Mouse (Mus musculus): Measurements from ENCODE around the gene Tspan17. TPM values are rescaled to one million over a fixed set of nuclear protein-coding genes. Genes with fewer than 3 reads are reported as not detected.

Tspan17 gene
- polyA plus RNA-seq (2015; fragmentation: Nextera tagmentation; extraction: Ambion mirVana): 13.6 and 14.1 TPM in 2 replicates

DNA sequence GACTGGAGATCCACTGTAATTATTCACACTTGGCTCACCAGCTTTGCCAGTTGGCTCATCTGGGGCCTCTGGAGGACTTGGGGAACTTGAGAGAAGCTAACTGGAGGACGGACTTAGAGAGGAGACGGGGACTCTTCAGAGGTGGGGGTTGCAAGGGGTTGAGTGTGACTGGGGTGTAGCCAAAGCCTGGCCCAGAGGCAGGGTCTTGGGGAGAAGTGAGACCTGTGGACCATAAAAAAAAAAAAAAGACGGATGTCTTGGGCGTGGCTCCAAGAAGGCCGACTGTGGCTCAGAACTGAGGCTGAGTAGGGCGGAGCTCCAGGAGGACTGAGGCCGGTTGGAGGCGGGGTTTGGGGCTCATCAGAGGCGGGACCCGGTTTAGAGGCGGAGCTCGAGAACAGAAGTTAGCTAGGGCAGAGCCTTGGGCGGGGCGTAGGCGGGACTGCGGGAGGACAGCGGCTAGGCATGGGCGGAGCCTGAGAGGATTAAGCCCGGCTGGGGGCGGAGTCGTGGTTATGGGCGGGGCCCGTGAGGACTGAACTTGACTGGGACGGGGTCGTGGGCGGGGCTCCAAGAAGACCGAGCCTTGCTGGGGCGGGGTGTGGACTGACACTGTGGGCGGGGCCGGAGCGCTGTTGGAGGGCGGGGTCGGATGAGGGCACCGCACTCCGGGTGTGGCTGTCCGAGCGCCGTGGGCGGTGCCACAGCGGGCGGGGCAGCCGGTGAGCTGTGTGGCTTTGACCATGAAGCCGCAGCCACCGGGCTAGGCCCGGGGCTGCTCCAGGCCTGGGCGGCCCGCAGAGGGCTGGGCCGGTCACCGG, at the start of gene Tspan17:
Tspan17 (plus strand) TSS at position 638 of the 821 bp plus-strand sequence.
- H3K27me3 ChIP-seq (replicated peaks; ENCODE audit: control insufficient read depth, insufficient read depth, low read length): peaks cover 6% of the 10 kb centered on the region; the same call in 1 of the 2 replicates
- H3K27ac ChIP-seq (ENCODE audit: low read length): no peak within 1 kb of the TSS
- H3K4me2 ChIP-seq (ENCODE audit: low read depth, low read length): peak within 1 kb of the TSS; percentile 99
- ATAC-seq: peak; percentile 91
- H3K9me3 ChIP-seq (ENCODE audit: control insufficient read depth, low read length): no peaks in the 10 kb centered on the region
- H3K4me3 ChIP-seq (ENCODE audit: low read length): peak within 1 kb of the TSS; percentile 66
- H3K4me1 ChIP-seq (ENCODE audit: control insufficient read depth, insufficient read depth, low read length): peaks cover 7% of the 10 kb centered on the region
- no peaks in the 10 kb centered on the region for H3K36me3 ChIP-seq (ENCODE audit: control insufficient read depth, insufficient read depth, low read length)
- WGBS: 2% methylated on average over 49 of the region's 49 CpGs
- peak within 1 kb of the TSS; percentile 69 for H3K9ac ChIP-seq (ENCODE audit: low read depth, low read length)

DNA sequence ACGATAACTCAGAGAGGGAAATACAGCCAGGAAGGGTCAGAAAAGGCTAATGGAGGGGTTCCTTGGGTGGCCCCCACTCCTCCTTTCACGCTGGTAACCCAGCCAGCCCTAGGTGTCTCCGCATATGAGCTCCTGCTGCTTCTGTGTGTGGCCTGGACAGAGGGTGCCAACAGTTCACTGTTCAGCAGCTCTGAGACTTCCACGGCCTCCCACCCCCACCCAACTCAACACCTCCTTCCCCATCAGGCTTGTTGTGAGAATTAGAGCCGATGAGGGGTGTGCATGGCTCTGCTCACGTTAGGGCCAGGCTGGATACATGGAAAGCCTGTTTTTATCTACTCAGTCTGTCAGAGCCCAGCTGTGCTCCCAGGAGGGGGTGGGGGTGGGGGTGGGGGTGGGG, 43.1 kb upstream of the Tspan17 start:
- no peaks in the 10 kb centered on the region for H3K36me3 ChIP-seq (ENCODE audit: control insufficient read depth, insufficient read depth, low read length)

DNA sequence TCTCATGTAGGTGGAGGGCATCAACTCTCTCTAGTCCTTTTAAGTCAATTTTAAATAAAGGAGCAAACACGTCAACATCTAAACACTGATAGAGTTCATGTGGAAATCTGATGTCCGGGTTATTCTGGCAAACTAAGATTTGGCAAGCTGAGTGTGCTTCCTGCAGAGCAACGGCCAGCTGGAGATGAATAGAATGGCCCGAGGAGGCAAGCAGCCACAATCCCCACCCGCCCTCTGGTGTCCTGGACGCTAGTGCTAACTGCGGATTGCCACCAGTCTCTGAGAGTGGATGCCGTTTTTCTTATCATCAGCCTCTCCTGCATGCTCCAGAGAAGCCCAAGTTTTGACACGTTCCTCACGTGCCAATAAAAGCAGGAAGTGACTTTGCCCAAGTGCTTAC, 42.3 kb upstream of the Tspan17 start:
- no peak for ATAC-seq
- Histone ChIP-seq H3K27me3 (replicated peaks; ENCODE audit: control insufficient read depth, insufficient read depth, low read length) (peaks cover 27% of the 10 kb centered on the region), H3K9ac (ENCODE audit: low read depth, low read length) (no peak overlapping the region), H3K36me3 (ENCODE audit: control insufficient read depth, insufficient read depth, low read length) (no peaks in the 10 kb centered on the region), H3K4me3 (ENCODE audit: low read length) (no peak overlapping the region), H3K4me2 (ENCODE audit: low read depth, low read length) (no peak overlapping the region), H3K9me3 (ENCODE audit: control insufficient read depth, low read length) (no peaks in the 10 kb centered on the region), H3K27ac (ENCODE audit: low read length) (no peak overlapping the region), H3K4me1 (ENCODE audit: control insufficient read depth, insufficient read depth, low read length) (peaks cover 6% of the 10 kb centered on the region; the same call in 1 of the 2 replicates)
- 38% methylated on average over 10 of the region's 10 CpGs for WGBS

More for the DNA sequence above, 43.1 kb upstream of the Tspan17 start:
- Histone ChIP-seq H3K27me3 (replicated peaks; ENCODE audit: control insufficient read depth, insufficient read depth, low read length) (peaks cover 27% of the 10 kb centered on the region), H3K4me1 (ENCODE audit: control insufficient read depth, insufficient read depth, low read length) (peaks cover 6% of the 10 kb centered on the region; the same call in 1 of the 2 replicates), H3K27ac (ENCODE audit: low read length) (no peak overlapping the region), H3K4me2 (ENCODE audit: low read depth, low read length) (no peak overlapping the region), H3K9ac (ENCODE audit: low read depth, low read length) (no peak overlapping the region), H3K9me3 (ENCODE audit: control insufficient read depth, low read length) (no peaks in the 10 kb centered on the region), H3K4me3 (ENCODE audit: low read length) (no peak overlapping the region)
- ATAC-seq: no peak
- whole genome bisulfite sequencing: 43% methylated on average over 6 of the region's 6 CpGs

DNA sequence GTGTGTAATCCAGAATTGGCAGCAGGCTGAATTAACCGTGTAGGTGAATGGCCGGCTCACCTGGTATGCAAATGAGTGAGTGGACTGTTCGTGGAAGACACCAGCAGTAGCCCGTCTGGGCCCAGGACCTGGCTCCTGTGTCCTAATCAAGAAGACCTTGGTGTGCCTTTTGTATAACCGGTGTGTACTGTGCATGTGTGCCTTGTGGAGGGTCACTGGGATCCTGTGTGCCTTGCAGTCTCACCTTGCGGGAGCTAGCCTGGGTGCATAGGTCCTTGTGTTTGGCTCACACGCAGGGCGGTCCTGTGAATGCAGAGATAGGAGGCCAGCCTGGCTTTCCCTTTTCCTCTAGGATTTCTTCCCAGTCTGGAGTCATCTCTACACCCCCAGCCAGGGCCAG, 41.0 kb upstream of the Tspan17 start:
- H3K4me2 ChIP-seq (ENCODE audit: low read depth, low read length): no peak overlapping the region
- ATAC-seq: no peak
- no peaks in the 10 kb centered on the region for H3K36me3 ChIP-seq (ENCODE audit: control insufficient read depth, insufficient read depth, low read length)
- 83% methylated on average over 8 of the region's 8 CpGs for WGBS
- H3K9me3 ChIP-seq (ENCODE audit: control insufficient read depth, low read length): no peaks in the 10 kb centered on the region
- no peak overlapping the region for H3K4me3 ChIP-seq (ENCODE audit: low read length)
- H3K27ac ChIP-seq (ENCODE audit: low read length): no peak overlapping the region
- no peak overlapping the region for H3K9ac ChIP-seq (ENCODE audit: low read depth, low read length)
- H3K27me3 ChIP-seq (replicated peaks; ENCODE audit: control insufficient read depth, insufficient read depth, low read length): peaks cover 31% of the 10 kb centered on the region
- H3K4me1 ChIP-seq (ENCODE audit: control insufficient read depth, insufficient read depth, low read length): peaks cover 6% of the 10 kb centered on the region; the same call in 1 of the 2 replicates

DNA sequence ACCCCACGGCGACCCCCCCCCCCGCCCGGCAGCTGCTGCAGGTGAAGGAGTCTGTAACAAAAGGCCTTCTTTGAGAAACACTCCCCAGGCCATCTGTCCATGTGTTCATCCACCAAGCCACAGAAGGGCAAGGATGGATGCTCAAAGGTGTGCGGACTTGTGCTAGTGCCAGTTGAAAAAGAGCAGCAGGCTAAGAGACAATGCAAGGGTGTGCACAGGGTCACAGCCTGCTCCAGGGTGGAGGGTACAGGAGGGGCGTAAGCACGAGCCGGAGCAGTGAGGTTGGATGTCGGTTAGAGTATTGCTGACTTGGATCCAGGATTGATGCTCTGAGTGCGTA, 40.5 kb upstream of the Tspan17 start:
- H3K9me3 ChIP-seq (ENCODE audit: control insufficient read depth, low read length): no peaks in the 10 kb centered on the region
- peaks cover 32% of the 10 kb centered on the region for H3K27me3 ChIP-seq (replicated peaks; ENCODE audit: control insufficient read depth, insufficient read depth, low read length)
- H3K4me3 ChIP-seq (ENCODE audit: low read length): no peak overlapping the region
- WGBS: 50% methylated on average over 10 of the region's 10 CpGs
- H3K4me1 ChIP-seq (ENCODE audit: control insufficient read depth, insufficient read depth, low read length): peaks cover 6% of the 10 kb centered on the region; the same call in 1 of the 2 replicates
- no peak overlapping the region for H3K27ac ChIP-seq (ENCODE audit: low read length)
- H3K4me2 ChIP-seq (ENCODE audit: low read depth, low read length): no peak overlapping the region; the same call in 1 of the 2 replicates
- no peak for ATAC-seq
- no peaks in the 10 kb centered on the region for H3K36me3 ChIP-seq (ENCODE audit: control insufficient read depth, insufficient read depth, low read length)
- H3K9ac ChIP-seq (ENCODE audit: low read depth, low read length): no peak overlapping the region

DNA sequence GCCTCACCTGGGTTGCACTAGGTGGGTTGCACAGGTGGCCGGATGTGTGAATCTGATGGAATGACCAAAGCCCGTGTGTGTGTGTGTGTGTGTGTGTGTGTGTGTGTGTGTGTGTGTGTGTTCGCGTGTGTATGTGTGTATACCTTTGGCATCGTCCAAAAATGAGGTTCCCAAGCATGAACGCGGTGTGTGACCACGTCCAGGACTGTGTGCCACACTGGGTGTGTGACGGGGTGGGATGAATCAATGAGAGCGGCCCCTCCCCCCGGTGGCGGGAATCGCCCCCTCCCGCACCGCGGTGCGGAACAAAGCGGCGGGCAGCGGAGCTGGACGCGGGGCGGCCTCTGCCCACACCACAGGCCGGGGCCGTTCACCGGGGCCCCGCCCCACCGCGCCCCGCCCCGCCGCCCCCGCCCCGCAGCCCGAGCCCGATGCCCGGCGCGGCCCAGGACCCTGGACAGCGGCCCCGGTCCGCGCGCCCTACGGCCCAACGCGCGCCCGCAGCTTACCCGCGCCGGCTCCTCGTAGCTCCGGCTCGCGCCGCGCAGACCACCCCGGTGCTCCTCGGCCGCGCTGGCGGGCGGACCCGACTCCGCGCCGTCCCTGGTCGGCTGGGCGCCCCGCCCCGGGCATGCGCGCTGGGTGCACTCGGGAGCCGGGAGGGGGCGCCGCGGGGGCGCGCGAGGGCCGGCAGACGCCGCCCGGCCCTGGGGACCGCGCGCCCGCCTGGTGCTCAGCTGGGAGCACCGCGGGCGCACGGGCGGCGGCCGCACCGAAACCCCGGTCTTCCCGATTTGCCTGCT, 39.9 kb upstream of the Tspan17 start:
- no peaks in the 10 kb centered on the region for H3K36me3 ChIP-seq (ENCODE audit: control insufficient read depth, insufficient read depth, low read length)
- peak; percentile 82 for ATAC-seq
- H3K27ac ChIP-seq (ENCODE audit: low read length): no peak overlapping the region
- 1% methylated on average over 66 of the region's 100 CpGs for WGBS
- H3K4me3 ChIP-seq (ENCODE audit: low read length): peak overlapping the region; percentile 58
- peaks cover 32% of the 10 kb centered on the region for H3K27me3 ChIP-seq (replicated peaks; ENCODE audit: control insufficient read depth, insufficient read depth, low read length)
- H3K9me3 ChIP-seq (ENCODE audit: control insufficient read depth, low read length): no peaks in the 10 kb centered on the region
- peak overlapping the region; percentile 26; the same call in 1 of the 2 replicates for H3K9ac ChIP-seq (ENCODE audit: low read depth, low read length)
- peak overlapping the region; percentile 96 for H3K4me2 ChIP-seq (ENCODE audit: low read depth, low read length)
- H3K4me1 ChIP-seq (ENCODE audit: control insufficient read depth, insufficient read depth, low read length): peaks cover 6% of the 10 kb centered on the region; the same call in 1 of the 2 replicates

DNA sequence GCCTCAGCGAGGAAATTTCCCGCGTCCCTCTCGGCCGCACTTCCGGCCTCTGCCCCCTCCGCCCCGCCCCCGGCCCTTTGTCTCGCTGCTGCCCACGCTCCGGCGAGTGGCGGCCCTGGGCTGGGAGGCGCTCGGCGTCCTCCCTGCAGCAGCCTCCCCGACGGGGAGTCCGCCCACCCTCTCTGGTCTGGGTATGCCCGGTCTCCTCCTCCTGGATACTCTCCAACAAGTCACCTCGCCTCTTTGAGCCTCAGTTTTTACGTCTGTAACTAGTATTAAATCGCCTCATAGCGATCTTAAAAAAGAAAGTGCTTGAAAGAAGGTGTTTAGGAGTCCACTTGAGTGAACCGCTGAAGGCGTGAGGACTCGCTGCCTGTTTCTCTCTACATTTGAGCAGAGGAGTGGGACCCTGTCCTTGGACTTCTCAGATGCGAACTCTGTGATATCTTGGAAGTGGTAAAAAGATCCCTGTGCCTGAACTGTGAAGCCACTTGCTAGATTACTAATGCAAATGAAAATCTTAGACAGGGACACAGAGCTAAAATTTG, 39.2 kb upstream of the Tspan17 start, which contains the start of gene Gprin1:
Gprin1 (minus strand) TSS at position 11 of the 548 bp plus-strand sequence.
- H3K4me3 ChIP-seq (ENCODE audit: low read length): peak within 1 kb of the TSS; percentile 58
- H3K4me2 ChIP-seq (ENCODE audit: low read depth, low read length): peak within 1 kb of the TSS; percentile 96
- no peaks in the 10 kb centered on the region for H3K36me3 ChIP-seq (ENCODE audit: control insufficient read depth, insufficient read depth, low read length)
- 2% methylated on average over 29 of the region's 29 CpGs for WGBS
- ATAC-seq: peak; percentile 43
- H3K27ac ChIP-seq (ENCODE audit: low read length): no peak within 1 kb of the TSS
- no peaks in the 10 kb centered on the region for H3K9me3 ChIP-seq (ENCODE audit: control insufficient read depth, low read length)
- H3K4me1 ChIP-seq (ENCODE audit: control insufficient read depth, insufficient read depth, low read length): peaks cover 6% of the 10 kb centered on the region; the same call in 1 of the 2 replicates
- peak within 1 kb of the TSS; percentile 26; the same call in 1 of the 2 replicates for H3K9ac ChIP-seq (ENCODE audit: low read depth, low read length)
- peaks cover 32% of the 10 kb centered on the region for H3K27me3 ChIP-seq (replicated peaks; ENCODE audit: control insufficient read depth, insufficient read depth, low read length)

DNA sequence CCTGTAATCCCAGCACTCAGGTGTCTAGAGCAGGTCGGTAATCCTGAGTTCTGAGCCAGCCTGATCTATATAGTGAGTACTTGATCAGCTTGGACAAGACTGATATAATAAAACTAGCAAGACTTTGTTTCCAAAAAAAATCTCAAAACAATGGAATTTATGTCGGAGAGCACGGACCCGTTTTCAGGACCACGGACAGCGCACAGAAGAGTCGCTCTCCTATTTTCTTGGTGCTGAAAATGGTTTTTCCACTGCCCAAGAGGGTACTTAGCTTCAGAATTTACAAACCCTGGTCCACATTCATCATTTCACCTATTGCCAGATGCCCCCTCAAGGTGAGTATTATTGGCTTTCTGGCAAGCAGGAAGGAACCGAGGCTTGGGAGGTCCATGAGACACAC, 38.5 kb upstream of the Tspan17 start:
- WGBS: 5% methylated on average over 8 of the region's 8 CpGs
- Histone ChIP-seq H3K4me2 (ENCODE audit: low read depth, low read length) (no peak overlapping the region), H3K4me1 (ENCODE audit: control insufficient read depth, insufficient read depth, low read length) (peaks cover 6% of the 10 kb centered on the region; the same call in 1 of the 2 replicates), H3K27me3 (replicated peaks; ENCODE audit: control insufficient read depth, insufficient read depth, low read length) (peaks cover 32% of the 10 kb centered on the region), H3K27ac (ENCODE audit: low read length) (no peak overlapping the region), H3K4me3 (ENCODE audit: low read length) (no peak overlapping the region), H3K36me3 (ENCODE audit: control insufficient read depth, insufficient read depth, low read length) (no peaks in the 10 kb centered on the region), H3K9ac (ENCODE audit: low read depth, low read length) (no peak overlapping the region), H3K9me3 (ENCODE audit: control insufficient read depth, low read length) (no peaks in the 10 kb centered on the region)
- ATAC-seq: no peak

DNA sequence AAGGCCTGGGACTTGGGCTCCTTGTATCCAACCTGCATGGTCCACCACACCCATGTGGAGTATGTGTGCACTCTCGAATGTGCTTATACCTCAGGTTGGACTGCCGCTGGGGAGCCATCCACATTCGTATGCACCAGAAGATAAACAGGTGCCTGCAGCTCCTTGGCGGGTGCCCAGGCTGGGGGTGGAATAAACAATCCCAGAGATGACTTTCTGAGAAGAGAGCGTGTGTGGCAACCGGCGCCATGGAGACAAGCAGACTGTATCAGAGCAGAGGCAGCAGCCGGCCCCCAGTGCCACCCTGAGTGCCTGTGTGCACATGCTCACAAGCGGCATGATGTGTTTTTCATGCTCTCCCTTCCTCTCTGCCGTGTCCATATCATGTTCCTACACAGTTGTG, 36.5 kb upstream of the Tspan17 start:
- no peaks in the 10 kb centered on the region for H3K36me3 ChIP-seq (ENCODE audit: control insufficient read depth, insufficient read depth, low read length)
- H3K4me3 ChIP-seq (ENCODE audit: low read length): no peak overlapping the region
- H3K27me3 ChIP-seq (replicated peaks; ENCODE audit: control insufficient read depth, insufficient read depth, low read length): peaks cover 30% of the 10 kb centered on the region
- peaks cover 8% of the 10 kb centered on the region for H3K4me1 ChIP-seq (ENCODE audit: control insufficient read depth, insufficient read depth, low read length)
- WGBS: 62% methylated on average over 10 of the region's 10 CpGs
- H3K4me2 ChIP-seq (ENCODE audit: low read depth, low read length): no peak overlapping the region
- H3K27ac ChIP-seq (ENCODE audit: low read length): no peak overlapping the region
- no peak overlapping the region for H3K9ac ChIP-seq (ENCODE audit: low read depth, low read length)
- no peaks in the 10 kb centered on the region for H3K9me3 ChIP-seq (ENCODE audit: control insufficient read depth, low read length)
- ATAC-seq: no peak

Measured in intestine, embryonic 16.5 days (tissue).